Mouse (Mus musculus): ENCODE data around the gene Kank3.

The Kank3 gene

DNA sequence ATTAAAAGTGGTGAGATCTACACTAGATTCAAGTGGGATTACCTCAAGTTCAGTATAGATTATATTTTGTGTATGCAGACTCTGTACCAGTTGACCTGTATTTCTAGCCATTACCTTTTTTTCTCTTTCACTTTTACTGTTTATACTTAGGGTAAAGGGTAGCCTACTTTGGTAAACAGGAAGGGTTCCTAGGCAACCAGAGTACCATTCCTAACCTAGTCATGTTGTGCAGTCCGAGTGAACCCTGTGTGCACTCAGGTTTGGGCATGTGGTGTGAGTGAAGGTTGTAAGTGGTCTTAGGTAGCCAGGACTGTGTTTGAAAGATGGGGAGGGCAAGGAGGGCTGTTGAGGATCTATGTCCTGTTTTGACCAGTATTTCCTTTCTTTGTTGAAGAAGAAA lies 41.0 kb downstream of the Kank3 start:
- in situ Hi-C loops (cut with MboI, MseI) = no loop called here

DNA sequence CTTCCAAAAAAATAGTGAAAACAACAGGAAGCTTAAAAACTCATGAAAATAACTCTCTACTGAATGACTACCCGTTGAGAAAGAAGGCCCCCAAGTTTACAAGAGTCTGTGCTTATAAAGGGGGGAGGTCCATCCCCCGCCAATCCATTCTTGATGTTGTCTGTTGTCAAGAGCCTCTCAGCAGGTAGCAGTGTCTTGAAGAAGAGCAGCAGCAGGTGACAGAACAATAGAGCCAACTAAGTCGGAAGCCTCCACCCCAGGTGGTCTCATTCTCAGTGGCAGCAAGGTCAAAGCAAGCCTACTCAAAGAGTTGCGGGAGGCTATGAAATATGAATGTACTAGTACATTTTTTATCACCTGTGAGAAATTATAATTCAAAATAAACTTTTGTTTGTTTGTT lies 47.5 kb downstream of the Kank3 start:
- in situ Hi-C loops (cut with MboI, MseI) = no loop called here

DNA sequence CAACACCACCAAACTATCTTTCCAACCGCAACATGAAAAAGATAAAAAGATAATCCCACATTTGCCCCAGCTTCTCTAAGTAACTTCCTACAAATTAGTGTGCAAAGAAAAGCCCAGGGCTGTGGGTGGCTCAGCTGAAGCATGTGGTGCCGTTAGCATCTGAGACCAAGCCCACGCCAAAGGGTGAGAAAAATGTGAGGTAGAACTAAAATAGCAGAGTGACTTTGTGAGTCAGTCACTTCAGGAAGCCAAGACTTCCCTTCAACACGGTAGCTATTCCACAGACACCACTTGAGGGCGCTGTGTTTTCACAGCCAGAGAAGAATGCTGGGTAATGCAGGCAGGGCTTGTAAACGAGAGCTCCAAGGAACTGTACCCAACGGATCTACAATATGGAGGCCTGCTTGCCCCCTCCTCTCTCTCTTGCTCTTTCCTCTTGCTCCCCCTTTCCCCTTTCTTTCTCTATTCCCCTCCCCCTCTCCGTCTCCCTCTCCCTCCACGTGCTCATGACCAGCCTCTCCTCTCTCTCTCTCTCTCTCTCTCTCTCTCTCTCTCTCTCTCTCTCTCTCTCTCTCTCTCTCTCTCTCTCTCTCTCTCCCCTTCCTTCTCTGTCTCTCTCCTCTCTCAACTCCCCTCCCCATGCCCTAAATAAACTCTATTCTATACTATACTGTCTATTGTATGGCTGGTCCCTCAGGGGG lies 55.2 kb downstream of the Kank3 start:
- in situ Hi-C loops (cut with MboI, MseI) = no loop called here

Measured in T-helper 1 cell (primary cell).